Mouse (Mus musculus): ENCODE measurements at regions not wholly inside any gene's neighbourhood (a gene's known extent, or its start where the extent isn't known, plus 50 kb on each side); places are given as distances from the start of the nearest gene placed in this dataset.
"Not testable (repeated sequence)": the region's sequence is repeated elsewhere in the genome, so short reads cannot be mapped to it uniquely, and the experiment has no call there.

DNA sequence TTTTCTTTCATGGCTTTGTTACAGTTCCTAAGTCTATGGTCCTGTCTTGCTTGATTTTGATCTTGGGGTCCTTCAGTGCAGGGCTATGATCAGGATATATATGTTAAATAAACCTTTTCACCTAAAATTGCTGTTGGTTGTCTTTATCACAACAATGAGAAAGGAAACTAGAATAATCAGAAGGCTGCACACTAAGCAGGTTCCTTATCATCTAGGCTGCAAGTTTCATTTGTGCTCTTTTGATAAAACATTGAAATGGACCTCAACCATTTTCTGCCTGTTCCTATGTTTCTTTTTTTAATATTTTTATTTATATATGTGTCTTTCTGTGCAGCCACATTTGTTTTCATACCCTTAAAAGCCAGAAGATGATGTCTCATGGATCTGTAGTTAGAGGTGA, 137.3 kb upstream of the 1700008P02Rik start:
- H3K27me3 ChIP-seq: no peaks in the 10 kb centered on the region
- H3K4me1 ChIP-seq (replicated peaks): no peaks in the 10 kb centered on the region
- ATAC-seq (ENCODE audit: low read depth): no peak
- H3K4me2 ChIP-seq: no peak overlapping the region
- no peak overlapping the region for H3K4me3 ChIP-seq
- H3K27ac ChIP-seq (replicated peaks): no peak overlapping the region
- H3K9me3 ChIP-seq: no peaks in the 10 kb centered on the region
- H3K9ac ChIP-seq: no peak overlapping the region
- no peaks in the 10 kb centered on the region for H3K36me3 ChIP-seq

DNA sequence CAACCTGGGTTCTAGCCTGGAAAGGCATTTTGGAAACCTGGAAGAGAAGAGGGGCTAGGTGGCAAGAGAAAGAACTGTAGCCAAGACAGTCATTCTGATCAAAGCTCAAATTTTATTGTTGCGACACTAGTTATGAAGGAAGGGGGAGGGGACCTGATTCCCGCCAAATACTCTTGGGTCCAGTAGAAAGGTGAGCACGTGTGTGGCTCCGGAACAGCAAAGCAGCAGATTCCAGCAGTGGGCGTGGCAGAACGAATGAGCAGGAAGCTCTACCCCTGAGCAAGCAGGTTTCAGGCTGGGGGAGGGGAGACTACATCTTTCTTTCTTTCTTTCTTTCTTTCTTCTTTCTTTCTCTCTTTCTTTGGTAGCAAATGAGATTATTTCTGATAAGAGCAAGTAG, 130.5 kb upstream of the 1700008P02Rik start:
- not testable (repeated sequence) for H3K9me3 ChIP-seq; H3K36me3 ChIP-seq; H3K27me3 ChIP-seq; H3K4me1 ChIP-seq (replicated peaks); H3K4me2 ChIP-seq; H3K27ac ChIP-seq (replicated peaks); H3K4me3 ChIP-seq; ATAC-seq (ENCODE audit: low read depth); H3K9ac ChIP-seq
- 85% methylated on average over 6 of the region's 6 CpGs for WGBS

DNA sequence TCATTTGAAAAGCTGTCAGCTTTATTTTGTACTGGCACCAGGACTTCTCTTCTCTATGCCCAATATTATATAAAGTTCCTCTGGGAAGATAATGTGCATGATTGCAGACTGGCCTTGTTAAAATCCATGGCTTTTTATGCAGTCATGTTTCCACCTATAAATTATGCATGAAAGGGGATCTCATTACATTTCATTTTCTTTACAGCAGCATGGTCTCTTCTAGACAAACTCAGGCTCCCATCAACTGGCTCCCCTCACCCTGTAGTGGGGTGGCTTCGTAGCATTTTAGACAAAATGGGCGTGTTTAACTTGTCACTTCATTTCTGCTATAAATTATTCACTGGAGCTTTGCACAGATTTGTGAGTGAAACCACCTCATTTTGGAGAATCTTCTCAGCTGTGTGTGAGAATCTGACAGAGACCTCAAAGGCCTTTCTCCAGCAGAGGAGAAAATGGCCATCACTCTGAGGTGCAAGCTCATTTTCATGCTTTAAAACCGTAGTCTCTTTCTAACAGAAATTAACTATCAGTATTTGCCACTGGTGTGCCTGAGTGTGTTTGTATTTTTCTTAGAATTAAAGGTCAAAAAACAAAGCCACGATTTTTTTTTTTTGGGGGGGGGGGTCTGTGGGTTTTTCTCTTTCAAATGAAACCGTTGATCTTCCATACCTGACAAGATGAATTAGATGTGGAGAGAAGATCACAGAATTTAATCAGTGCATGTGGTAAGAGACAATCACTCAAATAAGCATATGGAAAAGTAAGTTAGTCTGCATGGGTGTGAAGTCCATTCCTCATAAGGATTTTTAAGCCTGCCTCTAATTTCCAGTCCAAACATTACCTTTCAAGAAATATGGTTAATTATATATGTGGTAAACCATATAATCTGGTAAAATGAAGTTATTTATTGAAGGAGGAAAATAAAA, 111.4 kb upstream of the 1700008P02Rik start:
- Histone ChIP-seq H3K4me1 (replicated peaks) (peaks cover 5% of the 10 kb centered on the region), H3K4me3 (no peak overlapping the region), H3K27me3 (no peaks in the 10 kb centered on the region), H3K9me3 (no peaks in the 10 kb centered on the region), H3K27ac (replicated peaks) (peak overlapping the region; percentile 59), H3K4me2 (no peak overlapping the region), H3K36me3 (no peaks in the 10 kb centered on the region), H3K9ac (no peak overlapping the region)
- peak; percentile 61 for ATAC-seq (ENCODE audit: low read depth)
- WGBS: 33% methylated on average over 5 of the region's 5 CpGs

DNA sequence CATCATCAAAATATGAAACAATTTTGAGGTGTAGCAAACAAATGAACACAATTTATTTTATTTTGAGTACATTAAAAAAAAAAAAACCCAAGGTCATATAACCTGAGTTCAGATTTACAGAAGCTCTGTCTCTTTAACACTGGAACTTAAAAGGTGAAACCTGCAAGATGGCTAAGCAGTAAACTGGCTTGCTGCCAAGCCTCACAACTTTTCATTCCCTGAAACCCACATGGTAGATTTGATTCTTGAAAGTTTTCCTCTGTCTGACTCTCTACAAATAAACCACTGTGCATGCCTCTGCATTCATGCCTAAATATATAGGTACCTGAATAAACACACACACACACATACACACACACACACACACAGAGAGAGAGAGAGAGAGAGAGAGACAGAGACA, 109.8 kb upstream of the 1700008P02Rik start:
- H3K9me3 ChIP-seq: no peaks in the 10 kb centered on the region
- no peak overlapping the region for H3K4me3 ChIP-seq
- H3K9ac ChIP-seq: no peak overlapping the region
- no peak for ATAC-seq (ENCODE audit: low read depth)
- H3K36me3 ChIP-seq: no peaks in the 10 kb centered on the region
- no peaks in the 10 kb centered on the region for H3K27me3 ChIP-seq
- H3K4me2 ChIP-seq: no peak overlapping the region
- H3K4me1 ChIP-seq (replicated peaks): peaks cover 5% of the 10 kb centered on the region
- H3K27ac ChIP-seq (replicated peaks): no peak overlapping the region

DNA sequence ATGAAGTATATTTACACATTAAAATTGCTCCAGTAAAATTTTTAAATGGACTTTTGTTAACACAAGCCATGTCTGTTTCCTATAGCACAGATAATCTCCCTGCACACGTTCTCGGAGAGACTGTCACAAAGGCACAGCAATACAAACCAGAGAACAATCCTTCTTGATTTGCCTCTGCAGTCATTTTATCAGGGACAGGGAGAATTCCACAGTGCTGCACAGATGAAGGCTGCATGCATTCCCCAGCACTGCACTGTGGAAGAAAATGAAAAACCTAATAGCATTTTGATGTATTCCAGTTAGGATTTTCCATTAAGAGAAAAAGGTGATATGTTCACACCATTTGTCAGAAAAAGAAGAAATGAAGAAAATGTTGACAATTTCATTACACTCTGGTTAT, 63.4 kb upstream of the 1700008P02Rik start:
- no peak overlapping the region for H3K9ac ChIP-seq
- no peaks in the 10 kb centered on the region for H3K4me1 ChIP-seq (replicated peaks)
- no peaks in the 10 kb centered on the region for H3K36me3 ChIP-seq
- no peaks in the 10 kb centered on the region for H3K9me3 ChIP-seq
- H3K4me2 ChIP-seq: no peak overlapping the region
- ATAC-seq (ENCODE audit: low read depth): 0 out of 2 replicates have a peak, but pooled peaks have one; percentile 23
- WGBS: 55% methylated on average over 2 of the region's 2 CpGs
- no peak overlapping the region; the same call in 1 of the 2 replicates for H3K27ac ChIP-seq (replicated peaks)
- H3K4me3 ChIP-seq: no peak overlapping the region
- no peaks in the 10 kb centered on the region for H3K27me3 ChIP-seq

DNA sequence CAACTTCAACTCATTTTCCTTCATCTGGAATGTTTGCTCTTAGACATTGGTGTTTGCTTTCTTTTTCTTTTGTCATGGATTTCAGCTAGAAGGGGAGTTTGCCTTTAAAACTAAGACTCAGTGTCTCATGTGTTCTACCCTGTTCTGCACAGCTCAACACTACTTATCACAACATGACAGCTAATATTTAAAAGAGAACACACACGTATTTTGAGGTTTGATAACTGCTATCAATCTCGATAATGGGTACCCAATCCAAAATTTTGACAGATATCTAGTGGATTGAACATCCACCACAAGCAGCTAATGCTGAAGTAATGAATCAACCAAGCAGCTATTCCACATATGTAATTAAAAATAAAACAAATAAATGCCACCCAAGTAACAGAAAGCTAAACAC, 61.2 kb upstream of the 1700008P02Rik start:
- H3K9me3 ChIP-seq: no peaks in the 10 kb centered on the region
- H3K9ac ChIP-seq: no peak overlapping the region
- H3K4me2 ChIP-seq: no peak overlapping the region
- no peak for ATAC-seq (ENCODE audit: low read depth)
- no peak overlapping the region for H3K4me3 ChIP-seq
- no peaks in the 10 kb centered on the region for H3K27me3 ChIP-seq
- H3K36me3 ChIP-seq: no peaks in the 10 kb centered on the region
- no peaks in the 10 kb centered on the region for H3K4me1 ChIP-seq (replicated peaks)
- 77% methylated on average over 2 of the region's 2 CpGs for WGBS
- no peak overlapping the region for H3K27ac ChIP-seq (replicated peaks)

DNA sequence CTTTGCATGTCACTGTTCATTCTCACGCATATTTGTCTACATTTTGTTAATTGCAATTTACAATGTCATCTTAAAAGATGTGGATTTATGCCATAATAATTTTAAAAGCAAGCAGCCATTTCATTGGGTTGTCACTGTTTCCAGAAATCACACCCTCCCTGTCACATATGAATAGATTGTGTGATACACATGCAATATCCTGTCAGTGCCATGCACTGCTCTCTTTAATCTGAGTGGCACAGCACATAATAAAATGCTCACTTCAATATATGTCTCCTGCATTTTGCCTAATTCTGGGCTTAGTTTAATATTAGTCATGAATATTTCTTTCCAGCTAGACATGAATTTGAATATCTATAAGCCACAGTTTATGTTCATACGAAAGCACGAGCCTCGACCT, 56.1 kb upstream of the 1700008P02Rik start:
- WGBS: 78% methylated on average over 4 of the region's 4 CpGs
- 0 out of 2 replicates have a peak, but pooled peaks have one; percentile 53 for ATAC-seq (ENCODE audit: low read depth)
- Histone ChIP-seq H3K27me3 (no peaks in the 10 kb centered on the region), H3K9me3 (no peaks in the 10 kb centered on the region), H3K27ac (replicated peaks) (no peak overlapping the region; the same call in 1 of the 2 replicates), H3K36me3 (no peaks in the 10 kb centered on the region), H3K4me1 (replicated peaks) (no peaks in the 10 kb centered on the region), H3K9ac (no peak overlapping the region), H3K4me3 (no peak overlapping the region), H3K4me2 (no peak overlapping the region)

DNA sequence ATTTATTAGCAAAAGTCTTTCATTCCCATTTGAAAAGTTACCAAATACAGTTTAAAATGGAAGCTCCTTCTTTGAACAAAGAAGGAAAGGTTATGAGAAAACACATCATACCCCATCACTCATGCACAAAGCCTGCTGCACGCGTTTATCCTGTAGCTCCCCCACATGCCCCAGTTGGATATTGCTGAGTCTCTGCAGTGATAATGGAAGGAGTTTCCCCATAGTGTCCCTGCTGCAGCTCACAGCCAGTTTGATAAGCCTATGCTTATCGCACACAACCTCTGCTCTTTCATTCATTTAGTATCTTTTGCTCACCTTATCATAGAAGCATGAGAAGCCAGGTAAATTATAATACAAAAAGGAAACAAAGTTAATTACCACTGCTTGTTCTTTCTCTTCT, 55.1 kb upstream of the 1700008P02Rik start:
- H3K36me3 ChIP-seq: no peaks in the 10 kb centered on the region
- no peak overlapping the region for H3K4me3 ChIP-seq
- H3K9me3 ChIP-seq: no peaks in the 10 kb centered on the region
- H3K27ac ChIP-seq (replicated peaks): no peak overlapping the region
- no peaks in the 10 kb centered on the region for H3K27me3 ChIP-seq
- H3K9ac ChIP-seq: no peak overlapping the region
- peak; percentile 74 for ATAC-seq (ENCODE audit: low read depth)
- no peak overlapping the region for H3K4me2 ChIP-seq
- 49% methylated on average over 3 of the region's 3 CpGs for WGBS
- no peaks in the 10 kb centered on the region for H3K4me1 ChIP-seq (replicated peaks)
